Mouse (Mus musculus) forebrain, postnatal 0 days (tissue): ENCODE results near the gene Cdk17. TPM values are rescaled to one million over a fixed set of nuclear protein-coding genes. Genes with fewer than 3 reads are reported as not detected.
A peak's percentile ranks its signal among the peaks of the same experiment; 100 is the strongest.

ENCODE experiments used
- ATAC-seq: fragments of 200-750 bp; cut with Nextera tagmentation; 2 replicates; pipeline ENCODE4 v1.8.0; 2017; ENCODE audit warnings: mild to moderate bottlenecking, moderate library complexity
- DNase-seq: peaks from one replicate; pipeline ENCODE4 v3.0.0-alpha.2; 2015
- H3K27ac ChIP-seq: fragments of 300-500 bp; sonication (generic); 2 replicates; pipeline ENCODE4 v1.5.1; 2014; ENCODE audit warnings: low read depth, mild to moderate bottlenecking, antibody characterized with exemption, low read length, moderate library complexity, mixed read lengths
- H3K27me3 ChIP-seq: fragments of 300-500 bp; sonication (generic); 2 replicates; pipeline ENCODE4 v1.6.1; 2014; ENCODE audit warnings: mild to moderate bottlenecking, low read length, mixed read lengths; ENCODE audit not compliant: insufficient read depth
- H3K36me3 ChIP-seq: fragments of 300-500 bp; sonication (generic); 2 replicates; pipeline ENCODE4 v1.6.1; 2014; ENCODE audit warnings: mild to moderate bottlenecking, moderate library complexity; ENCODE audit not compliant: insufficient read depth
- H3K4me1 ChIP-seq: fragments of 300-500 bp; sonication (generic); 2 replicates; pipeline ENCODE4 v1.6.1; 2014; ENCODE audit warnings: antibody characterized with exemption; ENCODE audit not compliant: insufficient read depth
- H3K4me2 ChIP-seq: fragments of 300-500 bp; sonication (generic); 2 replicates; pipeline ENCODE4 v1.6.1; 2014; ENCODE audit warnings: low read depth, mild to moderate bottlenecking, moderate library complexity
- H3K4me3 ChIP-seq: fragments of 300-500 bp; sonication (generic); 2 replicates; pipeline ENCODE4 v1.5.1; 2014; ENCODE audit warnings: low read depth, low read length, mixed read lengths
- H3K9ac ChIP-seq: fragments of 300-500 bp; sonication (generic); 2 replicates; pipeline ENCODE4 v1.6.1; 2014; ENCODE audit warnings: mild to moderate bottlenecking
- H3K9me3 ChIP-seq: fragments of 300-500 bp; sonication (generic); 2 replicates; pipeline ENCODE4 v1.6.1; 2016; ENCODE audit warnings: low read length
- CTCF ChIP-seq: sonication (generic); IDR thresholded peaks from 2 replicates; pipeline ENCODE4 v1.5.1; 2016; ENCODE audit warnings: antibody characterized with exemption, control low read depth, low read depth
- WGBS: fragments of 180-500 bp; shearing (Covaris S2); extraction: QIAGEN DNeasy Blood & Tissue Kit; methylation state at CpG from one replicate; pipeline ENCODE4 v1.1.7; 2014; 5-methylcytosine and 5-hydroxymethylcytosine counted together
- polyA plus RNA-seq: library from polyadenylated mRNA; unstranded; fragments of >200 nt; fragmentation: Nextera tagmentation; extraction: Ambion mirVana; gene quantifications from 2 replicates; pipeline ENCODE4 v1.2.1, GENCODE M21; 2015
- total RNA-seq: library from RNA; depleted of rRNA; stranded (reverse); fragments of >200 nt; gene quantifications from 2 replicates; pipeline ENCODE4 v1.2.3, GENCODE M21; 2014

The Cdk17 gene
- total and polyA plus RNA-seq, 2 experiments from 2014 or later, result 46.8 to 149 TPM

DNA sequence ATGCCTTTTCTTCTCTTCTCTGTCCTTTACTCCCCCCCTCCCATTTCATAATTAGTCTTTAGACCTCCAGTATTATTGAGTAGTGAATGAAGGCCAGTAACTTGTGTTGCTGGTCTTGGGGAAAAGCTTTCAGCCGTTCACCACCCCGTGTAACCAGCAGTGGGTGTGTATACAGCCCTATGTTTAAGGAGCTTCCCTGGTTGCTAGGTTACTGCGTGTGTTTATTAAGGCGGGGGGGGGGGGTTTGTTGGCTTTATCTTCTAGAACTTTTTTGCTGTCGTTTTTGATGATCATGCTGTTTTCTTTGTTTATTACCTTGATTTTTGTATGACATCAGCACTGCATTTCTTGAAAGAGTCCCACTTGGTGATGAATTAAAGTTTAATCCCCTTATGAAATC is 82.2 kb downstream of the Cdk17 start:
- no peak for ATAC-seq
- no peak for DNase-seq
- WGBS, result 3% methylated on average over 5 of the region's 5 CpGs

DNA sequence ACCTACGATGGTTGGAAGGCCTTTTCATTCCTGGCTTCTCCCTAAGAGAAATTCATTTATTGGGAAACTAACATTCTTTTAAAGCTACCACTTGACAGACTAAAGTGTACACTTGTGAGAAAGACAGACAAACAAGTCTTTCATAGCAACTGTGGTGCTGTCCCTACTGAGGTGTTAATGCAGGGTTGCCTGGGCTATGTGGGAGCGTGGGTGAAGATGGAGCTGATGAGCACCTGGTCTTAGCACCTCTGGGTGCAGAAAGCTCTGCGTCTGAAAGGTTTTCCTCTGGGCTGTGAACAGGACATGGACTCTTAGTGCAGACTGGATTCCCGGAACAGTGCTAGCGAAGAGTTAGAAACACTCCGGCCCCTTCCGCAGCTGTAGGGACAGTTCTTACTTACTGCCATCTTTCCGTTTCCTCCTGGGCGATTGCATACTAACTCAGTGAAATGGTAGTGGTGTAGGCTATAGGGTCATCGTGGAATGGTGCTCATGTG is 83.6 kb downstream of the Cdk17 start:
- Histone ChIP-seq H3K9me3 (no peaks in the 10 kb centered on the region), H3K27me3 (no peaks in the 10 kb centered on the region), H3K4me2 (no peak overlapping the region), H3K27ac (no peak overlapping the region), H3K36me3 (peaks cover 34% of the 10 kb centered on the region), H3K4me1 (no peaks in the 10 kb centered on the region), H3K9ac (no peak overlapping the region), H3K4me3 (no peak overlapping the region)
- no peak for ATAC-seq
- no peak for DNase-seq
- 82% methylated on average over 10 of the region's 10 CpGs for WGBS
- no peak for TF ChIP-seq CTCF

More for the DNA sequence above, 82.2 kb downstream of the Cdk17 start:
- TF ChIP-seq CTCF, result no peak
- Histone ChIP-seq H3K27me3 (no peaks in the 10 kb centered on the region), H3K4me1 (no peaks in the 10 kb centered on the region), H3K4me2 (no peak overlapping the region), H3K9ac (no peak overlapping the region), H3K36me3 (peaks cover 43% of the 10 kb centered on the region), H3K4me3 (no peak overlapping the region), H3K9me3 (no peaks in the 10 kb centered on the region), H3K27ac (no peak overlapping the region)

DNA sequence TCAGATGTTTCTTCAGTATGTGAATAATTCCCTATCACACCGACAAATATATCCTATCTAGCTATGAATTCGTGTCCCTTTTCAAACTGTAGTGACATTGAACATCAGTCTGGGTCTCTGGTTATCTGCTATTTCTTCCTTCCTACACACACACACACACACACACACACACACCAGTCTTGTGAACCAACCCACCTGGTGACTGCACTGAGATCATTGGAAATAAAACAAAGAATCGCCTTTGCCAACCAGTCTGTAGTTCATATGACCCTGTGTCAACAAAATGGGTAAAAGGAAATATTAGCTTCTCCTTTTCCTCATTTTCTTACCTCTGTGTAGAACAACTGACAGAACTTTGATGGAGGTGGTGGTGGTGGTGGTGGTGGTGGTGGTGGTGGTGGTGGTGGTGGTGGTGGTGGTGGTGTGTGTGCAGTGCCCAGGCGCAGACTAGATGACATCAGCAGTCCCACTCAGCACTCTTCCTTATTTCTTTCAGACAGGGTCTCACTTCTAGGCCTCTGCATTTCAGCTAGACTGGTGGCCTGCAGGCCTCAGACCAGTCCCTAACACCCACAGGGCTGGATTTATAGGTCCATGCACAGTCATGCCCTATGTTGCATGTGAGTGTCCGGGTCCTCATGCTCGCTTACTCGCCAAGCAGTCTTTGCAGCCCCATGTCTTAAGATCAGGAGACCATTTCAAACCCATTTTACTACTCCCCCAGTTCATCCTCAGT is 85.7 kb downstream of the Cdk17 start:
- Histone ChIP-seq H3K27ac (no peak overlapping the region), H3K27me3 (no peaks in the 10 kb centered on the region), H3K9me3 (no peaks in the 10 kb centered on the region), H3K4me3 (no peak overlapping the region), H3K4me1 (peaks cover 3% of the 10 kb centered on the region; the same call in 1 of the 2 replicates), H3K9ac (no peak overlapping the region), H3K4me2 (no peak overlapping the region), H3K36me3 (peaks cover 21% of the 10 kb centered on the region; the same call in 1 of the 2 replicates)
- no peak for ATAC-seq
- TF ChIP-seq CTCF, result no peak
- WGBS, result 96% methylated on average over 7 of the region's 7 CpGs
- no peak for DNase-seq

DNA sequence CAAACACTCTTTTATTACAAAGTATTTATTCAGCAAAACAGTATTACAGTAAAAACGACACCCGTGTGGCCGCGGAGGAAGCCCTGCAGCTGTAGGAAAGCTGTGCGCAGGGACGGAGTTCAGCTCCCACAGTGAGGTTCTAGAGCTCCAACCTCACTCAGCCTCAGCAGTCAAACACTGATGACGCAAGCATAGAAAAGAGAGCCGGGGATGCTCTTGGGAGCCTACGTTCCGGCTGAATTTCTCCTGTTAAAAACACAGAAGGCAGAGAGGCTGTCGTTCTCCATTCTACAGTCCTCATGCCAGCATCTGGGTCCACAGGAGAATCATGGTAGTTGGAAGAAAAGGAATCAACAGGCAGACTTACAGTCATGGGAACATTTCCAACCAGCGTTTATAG is 86.7 kb downstream of the Cdk17 start:
- no peak overlapping the region for H3K4me2 ChIP-seq
- no peaks in the 10 kb centered on the region for H3K27me3 ChIP-seq
- no peak overlapping the region for H3K9ac ChIP-seq
- H3K27ac ChIP-seq, result no peak overlapping the region
- H3K9me3 ChIP-seq, result no peaks in the 10 kb centered on the region
- H3K4me1 ChIP-seq, result peaks cover 3% of the 10 kb centered on the region; the same call in 1 of the 2 replicates
- H3K36me3 ChIP-seq, result peaks cover 15% of the 10 kb centered on the region; the same call in 1 of the 2 replicates
- no peak for DNase-seq
- ATAC-seq, result peak; percentile 16; the same call in 1 of the 2 replicates
- H3K4me3 ChIP-seq, result no peak overlapping the region
- 79% methylated on average over 12 of the region's 12 CpGs for WGBS
- no peak for TF ChIP-seq CTCF

DNA sequence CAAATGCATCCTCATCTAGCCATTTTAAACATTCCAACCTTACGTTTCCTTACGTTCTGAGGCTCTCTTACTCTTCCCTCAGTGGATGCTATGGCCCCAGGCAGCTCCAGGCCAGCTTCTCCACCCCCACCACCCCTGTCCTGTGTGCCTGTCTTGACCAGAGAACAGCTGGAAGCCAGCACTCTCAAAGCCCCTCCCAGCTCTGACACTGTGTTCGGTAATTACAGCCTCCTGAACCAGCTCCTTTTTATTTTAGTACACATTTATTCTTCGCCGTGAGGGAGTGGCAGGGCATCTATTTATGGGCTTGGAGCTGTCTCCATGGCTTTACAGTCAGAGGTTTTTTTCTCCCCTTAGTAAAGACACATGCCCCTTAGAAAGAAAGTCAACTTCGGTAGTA is 87.2 kb downstream of the Cdk17 start:
- Histone ChIP-seq H3K27ac (no peak overlapping the region), H3K4me3 (no peak overlapping the region), H3K27me3 (no peaks in the 10 kb centered on the region), H3K9ac (no peak overlapping the region), H3K4me2 (no peak overlapping the region), H3K9me3 (no peaks in the 10 kb centered on the region), H3K4me1 (peaks cover 3% of the 10 kb centered on the region; the same call in 1 of the 2 replicates), H3K36me3 (peaks cover 15% of the 10 kb centered on the region; the same call in 1 of the 2 replicates)
- no peak for ATAC-seq
- TF ChIP-seq CTCF, result no peak
- 46% methylated on average over 6 of the region's 6 CpGs for WGBS
- no peak for DNase-seq

DNA sequence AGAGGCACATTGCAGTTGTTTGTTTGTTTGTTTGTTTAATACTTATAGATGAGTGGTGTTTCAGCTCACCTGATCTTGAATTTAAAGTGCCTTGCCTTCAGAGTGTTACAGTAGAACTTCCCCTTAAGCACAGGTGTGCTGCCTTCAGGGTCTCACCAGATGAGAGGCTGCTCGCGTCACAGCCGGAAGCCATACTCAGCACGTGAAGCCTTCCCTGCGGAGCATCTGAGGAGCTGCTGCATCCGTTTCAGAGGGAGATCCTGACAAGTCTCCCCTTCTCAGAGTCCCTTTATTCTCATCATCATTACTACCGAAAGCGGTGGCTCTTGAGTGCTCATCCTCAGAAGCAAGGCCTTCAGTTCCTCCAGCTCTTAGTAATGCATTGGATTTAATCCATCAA is 87.7 kb downstream of the Cdk17 start:
- peaks cover 3% of the 10 kb centered on the region; the same call in 1 of the 2 replicates for H3K4me1 ChIP-seq
- 75% methylated on average over 8 of the region's 8 CpGs for WGBS
- DNase-seq (no peak), ATAC-seq (no peak)
- no peaks in the 10 kb centered on the region for H3K27me3 ChIP-seq
- TF ChIP-seq CTCF, result no peak
- peaks cover 15% of the 10 kb centered on the region; the same call in 1 of the 2 replicates for H3K36me3 ChIP-seq
- no peaks in the 10 kb centered on the region for H3K9me3 ChIP-seq
- H3K9ac ChIP-seq, result no peak overlapping the region
- no peak overlapping the region for H3K4me3 ChIP-seq
- no peak overlapping the region for H3K4me2 ChIP-seq
- no peak overlapping the region for H3K27ac ChIP-seq

DNA sequence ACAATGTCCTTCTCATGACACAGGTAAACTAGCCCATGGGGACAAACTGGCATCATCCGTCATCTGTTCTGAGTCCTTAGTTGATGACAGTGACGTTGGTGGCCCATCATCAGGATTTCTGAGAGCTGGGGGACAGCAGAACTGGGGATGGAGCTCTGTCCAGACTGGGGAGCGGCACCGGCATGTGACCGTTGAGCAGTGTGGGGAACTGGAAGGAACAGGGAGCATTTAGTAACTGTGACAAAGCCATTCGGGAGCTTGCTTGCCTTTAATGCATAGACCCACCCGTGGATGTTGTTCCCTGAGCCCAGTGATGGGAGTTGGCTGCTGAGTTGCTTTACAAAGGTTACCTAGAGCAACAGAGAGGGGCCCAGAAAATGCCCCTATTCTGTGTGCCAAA is 89.2 kb downstream of the Cdk17 start:
- TF ChIP-seq CTCF, result no peak
- no peak overlapping the region for H3K4me2 ChIP-seq
- no peak overlapping the region for H3K4me3 ChIP-seq
- WGBS, result 56% methylated on average over 7 of the region's 7 CpGs
- H3K9ac ChIP-seq, result no peak overlapping the region
- H3K27ac ChIP-seq, result no peak overlapping the region
- peaks cover 15% of the 10 kb centered on the region; the same call in 1 of the 2 replicates for H3K36me3 ChIP-seq
- peaks cover 3% of the 10 kb centered on the region; the same call in 1 of the 2 replicates for H3K4me1 ChIP-seq
- ATAC-seq (no peak), DNase-seq (no peak)
- H3K27me3 ChIP-seq, result no peaks in the 10 kb centered on the region
- no peaks in the 10 kb centered on the region for H3K9me3 ChIP-seq
